Mouse (Mus musculus): Measurements from ENCODE around the gene Timm8a2. TPM values are rescaled to one million over a fixed set of nuclear protein-coding genes. Genes with fewer than 3 reads are reported as not detected.

Gene Timm8a2
- total and polyA plus RNA-seq, 3 experiments: 0.05 TPM; not detected in 2

- no peaks in the 10 kb centered on the region for H3K9me3 ChIP-seq (replicated peaks)
- DNase-seq (ENCODE audit: low spot score) (no peak), ATAC-seq (ENCODE audit: extremely low read depth, insufficient number of reproducible peaks, low FRiP score, poor library complexity, severe bottlenecking) (no peak)
- H3K4me1 ChIP-seq (ENCODE audit: insufficient read depth, low read depth, low read length): peaks cover 33% of the 10 kb centered on the region
- peaks cover 79% of the 10 kb centered on the region for H3K36me3 ChIP-seq (replicated peaks)
- H3K4me3 ChIP-seq (ENCODE audit: low read depth, low read length): peak overlapping the region; percentile 17; the same call in 1 of the 2 replicates
- no peaks in the 10 kb centered on the region for H3K27me3 ChIP-seq (ENCODE audit: insufficient read depth, low read length)
- TF ChIP-seq GATA1 (IDR thresholded peaks at IDR 0.05; ENCODE audit: borderline replicate concordance, low read length) (no peak), POLR2AphosphoS5 (IDR thresholded peaks at IDR 0.05; ENCODE audit: insufficient replicate concordance, low read depth, low read length) (no peak), TAL1 (conservative IDR thresholded peaks at IDR 0.05; ENCODE audit: low read depth, low read length) (no peak), GATA2 (IDR thresholded peaks at IDR 0.05; ENCODE audit: borderline replicate concordance, low read depth, low read length) (no peak), CTCF (IDR thresholded peaks at IDR 0.05; ENCODE audit: low read depth, low read length) (no peak)
These were observed 21.0 kb upstream of the Timm8a2 start for GRCm38 (mm10) chr14:122013417-122013951.

DNA sequence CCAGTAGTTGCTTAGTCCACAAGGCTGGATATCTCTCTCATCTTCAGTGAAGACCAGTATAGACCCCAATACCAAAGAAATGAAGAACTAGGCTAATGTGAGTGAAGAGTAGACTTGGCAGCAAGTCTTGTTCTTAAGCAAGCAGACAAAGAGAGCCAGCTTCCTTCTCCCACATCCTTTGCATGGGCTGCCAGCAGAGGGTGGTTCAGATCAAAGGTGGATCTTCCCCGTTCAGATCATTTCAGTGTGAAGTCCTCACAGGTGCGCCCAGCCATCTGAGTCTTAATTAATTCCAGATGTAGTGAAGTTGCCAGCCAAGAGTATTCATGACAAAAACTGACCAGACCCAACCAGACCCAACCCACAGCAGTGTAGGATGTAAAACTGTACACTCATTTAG is 16.5 kb upstream of the Timm8a2 start:
- H3K36me3 ChIP-seq (replicated peaks): peaks cover 79% of the 10 kb centered on the region

DNA sequence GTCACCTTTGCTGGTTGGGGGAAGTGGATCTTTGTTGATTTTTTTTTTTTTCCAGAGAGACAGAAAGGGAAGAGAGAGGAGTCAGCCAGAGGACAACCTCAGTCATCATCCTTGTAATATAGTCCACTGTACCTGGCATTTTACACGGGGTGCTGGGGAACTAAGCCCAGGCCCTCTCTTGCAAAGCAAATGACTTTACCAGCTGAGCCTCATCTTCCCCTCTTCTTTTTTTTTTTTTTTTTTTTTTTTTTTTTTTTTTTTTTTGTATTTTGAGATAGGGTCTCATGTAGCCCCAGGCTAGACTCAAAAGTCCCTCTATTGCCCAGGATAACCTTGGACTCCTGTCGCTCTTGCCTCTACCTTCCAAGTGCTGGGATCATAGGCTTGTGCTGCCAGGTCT is 15.1 kb upstream of the Timm8a2 start:
- Histone ChIP-seq H3K4me1 (ENCODE audit: insufficient read depth, low read depth, low read length) (peaks cover 56% of the 10 kb centered on the region), H3K4me3 (ENCODE audit: low read depth, low read length) (no peak overlapping the region), H3K36me3 (replicated peaks) (peaks cover 65% of the 10 kb centered on the region), H3K9me3 (replicated peaks) (no peaks in the 10 kb centered on the region), H3K27me3 (ENCODE audit: insufficient read depth, low read length) (no peaks in the 10 kb centered on the region)
- TF ChIP-seq CTCF (IDR thresholded peaks at IDR 0.05; ENCODE audit: low read depth, low read length): no peak
- no peak for TF ChIP-seq GATA2 (IDR thresholded peaks at IDR 0.05; ENCODE audit: borderline replicate concordance, low read depth, low read length)
- no peak for TF ChIP-seq TAL1 (conservative IDR thresholded peaks at IDR 0.05; ENCODE audit: low read depth, low read length)
- DNase-seq (ENCODE audit: low spot score) (no peak), ATAC-seq (ENCODE audit: extremely low read depth, insufficient number of reproducible peaks, low FRiP score, poor library complexity, severe bottlenecking) (no peak)

More for the DNA sequence above, 16.5 kb upstream of the Timm8a2 start:
- TF ChIP-seq GATA1 (IDR thresholded peaks at IDR 0.05; ENCODE audit: borderline replicate concordance, low read length) (no peak), TAL1 (conservative IDR thresholded peaks at IDR 0.05; ENCODE audit: low read depth, low read length) (no peak), CTCF (IDR thresholded peaks at IDR 0.05; ENCODE audit: low read depth, low read length) (no peak), GATA2 (IDR thresholded peaks at IDR 0.05; ENCODE audit: borderline replicate concordance, low read depth, low read length) (no peak), POLR2AphosphoS5 (IDR thresholded peaks at IDR 0.05; ENCODE audit: insufficient replicate concordance, low read depth, low read length) (no peak)
- Histone ChIP-seq H3K4me1 (ENCODE audit: insufficient read depth, low read depth, low read length) (peaks cover 49% of the 10 kb centered on the region), H3K4me3 (ENCODE audit: low read depth, low read length) (no peak overlapping the region), H3K9me3 (replicated peaks) (no peaks in the 10 kb centered on the region), H3K27me3 (ENCODE audit: insufficient read depth, low read length) (no peaks in the 10 kb centered on the region)
- ATAC-seq (ENCODE audit: extremely low read depth, insufficient number of reproducible peaks, low FRiP score, poor library complexity, severe bottlenecking) (no peak), DNase-seq (ENCODE audit: low spot score) (no peak)

- TF ChIP-seq POLR2AphosphoS5 (IDR thresholded peaks at IDR 0.05; ENCODE audit: insufficient replicate concordance, low read depth, low read length): no peak
- TF ChIP-seq GATA1 (IDR thresholded peaks at IDR 0.05; ENCODE audit: borderline replicate concordance, low read length): no peak
- no peak for TF ChIP-seq CTCF (IDR thresholded peaks at IDR 0.05; ENCODE audit: low read depth, low read length)
- TF ChIP-seq GATA2 (IDR thresholded peaks at IDR 0.05; ENCODE audit: borderline replicate concordance, low read depth, low read length): no peak
- TF ChIP-seq TAL1 (conservative IDR thresholded peaks at IDR 0.05; ENCODE audit: low read depth, low read length): no peak
- 0 out of 2 replicates have a peak overlapping the region, but pooled peaks have one; percentile 9 for H3K4me3 ChIP-seq (ENCODE audit: low read depth, low read length)
- no peaks in the 10 kb centered on the region for H3K27me3 ChIP-seq (ENCODE audit: insufficient read depth, low read length)
- peaks cover 53% of the 10 kb centered on the region for H3K36me3 ChIP-seq (replicated peaks)
- no peak for DNase-seq (ENCODE audit: low spot score)
- H3K4me1 ChIP-seq (ENCODE audit: insufficient read depth, low read depth, low read length): peaks cover 64% of the 10 kb centered on the region
- no peaks in the 10 kb centered on the region for H3K9me3 ChIP-seq (replicated peaks)
- no peak for ATAC-seq (ENCODE audit: extremely low read depth, insufficient number of reproducible peaks, low FRiP score, poor library complexity, severe bottlenecking)
These were observed 13.9 kb upstream of the Timm8a2 start for GRCm38 (mm10) chr14:122020567-122020966.

DNA sequence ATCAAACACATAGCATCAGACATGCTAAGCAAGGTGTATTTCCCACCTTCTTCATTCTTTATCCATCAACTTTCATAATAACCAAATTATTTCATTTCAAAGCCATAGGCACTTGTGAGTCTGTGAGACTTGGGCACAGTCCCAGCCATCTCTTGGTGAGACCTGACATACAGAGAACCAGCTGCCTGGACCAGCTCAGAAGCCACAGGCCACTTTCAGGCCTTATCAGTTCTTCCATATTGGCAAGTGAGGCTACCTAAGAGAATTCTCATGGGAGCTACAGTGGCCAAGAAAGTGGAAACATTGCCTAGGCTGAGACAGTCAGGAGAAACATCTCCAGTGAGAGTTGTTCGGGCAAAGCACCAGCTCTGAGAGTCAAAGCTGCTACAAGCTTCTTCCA is 11.4 kb upstream of the Timm8a2 start:
- no peak for TF ChIP-seq POLR2AphosphoS5 (IDR thresholded peaks at IDR 0.05; ENCODE audit: insufficient replicate concordance, low read depth, low read length)
- TF ChIP-seq TAL1 (conservative IDR thresholded peaks at IDR 0.05; ENCODE audit: low read depth, low read length): peak; percentile 54
- ATAC-seq (ENCODE audit: extremely low read depth, insufficient number of reproducible peaks, low FRiP score, poor library complexity, severe bottlenecking) (peak; percentile 25), DNase-seq (ENCODE audit: low spot score) (peak; percentile 52)
- Histone ChIP-seq H3K9me3 (replicated peaks) (no peaks in the 10 kb centered on the region), H3K36me3 (replicated peaks) (peaks cover 44% of the 10 kb centered on the region), H3K27me3 (ENCODE audit: insufficient read depth, low read length) (0 out of 2 replicates have a peak, but pooled peaks cover under 1% of the 10 kb centered on the region), H3K4me1 (ENCODE audit: insufficient read depth, low read depth, low read length) (peaks cover 78% of the 10 kb centered on the region), H3K4me3 (ENCODE audit: low read depth, low read length) (peak overlapping the region; percentile 4; the same call in 1 of the 2 replicates)

DNA sequence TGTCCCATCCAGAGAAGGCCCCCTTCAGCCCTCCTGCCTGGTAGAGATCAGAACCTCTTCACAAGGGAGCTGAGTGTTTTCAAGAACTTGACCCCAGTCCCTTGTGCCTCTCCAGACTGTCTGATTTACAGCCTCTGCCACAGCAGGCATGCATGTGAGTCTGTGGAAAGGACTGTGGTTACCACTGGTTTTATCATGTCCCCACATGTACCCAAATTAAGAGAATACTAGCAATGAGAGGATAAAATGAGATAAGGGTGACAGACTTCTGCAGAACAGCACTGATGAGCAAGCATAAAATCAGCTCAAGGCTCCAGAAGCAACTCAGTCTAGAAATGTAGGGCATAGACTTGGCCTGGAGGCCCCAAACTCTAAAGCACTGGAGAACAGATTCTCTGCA is 10.5 kb upstream of the Timm8a2 start:
- Histone ChIP-seq H3K9me3 (replicated peaks) (no peaks in the 10 kb centered on the region), H3K36me3 (replicated peaks) (peaks cover 36% of the 10 kb centered on the region), H3K27me3 (ENCODE audit: insufficient read depth, low read length) (peaks cover 9% of the 10 kb centered on the region), H3K4me3 (ENCODE audit: low read depth, low read length) (no peak overlapping the region; the same call in 1 of the 2 replicates), H3K4me1 (ENCODE audit: insufficient read depth, low read depth, low read length) (peaks cover 84% of the 10 kb centered on the region)
- no peak for TF ChIP-seq CTCF (IDR thresholded peaks at IDR 0.05; ENCODE audit: low read depth, low read length)
- TF ChIP-seq POLR2AphosphoS5 (IDR thresholded peaks at IDR 0.05; ENCODE audit: insufficient replicate concordance, low read depth, low read length): no peak
- peak; percentile 84 for TF ChIP-seq TAL1 (conservative IDR thresholded peaks at IDR 0.05; ENCODE audit: low read depth, low read length)
- ATAC-seq (ENCODE audit: extremely low read depth, insufficient number of reproducible peaks, low FRiP score, poor library complexity, severe bottlenecking) (peak; percentile 90), DNase-seq (ENCODE audit: low spot score) (peak; percentile 73)

Measured in G1E (cell line).